Mouse (Mus musculus): ENCODE data around the gene Kank1. TPM values are rescaled to one million over a fixed set of nuclear protein-coding genes. Genes with fewer than 3 reads are reported as not detected.

The Kank1 gene
- polyA plus RNA-seq, 1 experiment from 2014 or later, result 8.0 TPM

DNA sequence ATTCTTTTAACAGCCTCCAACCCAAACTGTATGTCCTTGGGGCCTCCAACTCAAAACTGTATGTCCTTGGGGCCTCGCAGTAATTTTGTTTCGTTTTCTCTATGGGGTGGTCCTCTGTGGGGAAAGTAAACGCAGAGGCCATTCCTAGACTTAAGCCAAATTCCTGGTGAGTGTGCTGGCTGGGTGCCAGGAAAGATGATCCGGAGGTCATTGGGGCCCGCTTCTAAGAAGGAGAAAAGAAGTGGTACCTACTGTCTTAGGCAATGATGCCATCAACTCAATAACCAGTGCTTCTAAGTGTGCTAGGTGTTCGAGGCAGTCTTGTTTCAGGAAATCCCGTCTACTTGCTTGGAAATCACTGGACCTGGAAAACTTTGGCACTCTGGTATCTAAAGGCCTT lies 87.5 kb downstream of the Kank1 start:
- no peak overlapping the region for H3K9ac ChIP-seq
- H3K4me1 ChIP-seq, result no peaks in the 10 kb centered on the region
- H3K27me3 ChIP-seq (replicated peaks), result peaks cover 15% of the 10 kb centered on the region; the same call in 1 of the 2 replicates
- no peak for ATAC-seq
- 66% methylated on average over 7 of the region's 7 CpGs for WGBS (ENCODE audit: insufficient replicate concordance)
- H3K4me3 ChIP-seq, result no peak overlapping the region
- no peak overlapping the region for H3K4me2 ChIP-seq
- H3K9me3 ChIP-seq (replicated peaks), result no peaks in the 10 kb centered on the region
- no peak overlapping the region for H3K27ac ChIP-seq
- H3K36me3 ChIP-seq, result no peaks in the 10 kb centered on the region

- peaks cover 11% of the 10 kb centered on the region; the same call in 1 of the 2 replicates for H3K27me3 ChIP-seq (replicated peaks)
- no peak overlapping the region for H3K9ac ChIP-seq
- no peak for ATAC-seq
- no peaks in the 10 kb centered on the region for H3K9me3 ChIP-seq (replicated peaks)
- no peak overlapping the region for H3K4me2 ChIP-seq
- H3K4me3 ChIP-seq, result no peak overlapping the region
- no peaks in the 10 kb centered on the region for H3K4me1 ChIP-seq
- no peak overlapping the region for H3K27ac ChIP-seq
- 49% methylated on average over 9 of the region's 9 CpGs for WGBS (ENCODE audit: insufficient replicate concordance)
- no peaks in the 10 kb centered on the region for H3K36me3 ChIP-seq
Measured at GRCm38 (mm10) chr19:25325113-25326001, 88.6 kb downstream of the Kank1 start.

DNA sequence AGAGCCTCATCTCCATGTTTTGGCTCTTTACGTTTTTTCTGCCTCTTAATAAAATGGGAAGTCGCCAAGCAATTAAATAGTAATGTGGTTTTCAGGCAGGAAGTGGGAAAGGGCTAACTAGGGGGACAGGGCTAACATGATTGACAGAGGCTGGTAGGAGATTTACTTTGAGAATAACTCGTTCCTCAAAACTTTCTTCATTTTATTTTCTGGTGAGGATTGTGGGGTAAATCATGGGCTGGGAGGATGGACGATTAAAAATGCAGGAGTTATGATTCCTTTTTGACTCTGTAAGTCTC lies 89.2 kb downstream of the Kank1 start:
- no peak overlapping the region for H3K4me3 ChIP-seq
- no peak for ATAC-seq
- 22% methylated on average over 4 of the region's 4 CpGs for WGBS (ENCODE audit: insufficient replicate concordance)

GRCm38 (mm10) chr19:25327633-25328032 lies 90.9 kb downstream of the Kank1 start:
- Histone ChIP-seq H3K4me2 (no peak overlapping the region), H3K4me3 (no peak overlapping the region)
- 51% methylated on average over 6 of the region's 6 CpGs for WGBS (ENCODE audit: insufficient replicate concordance)

More for the DNA sequence above, 89.2 kb downstream of the Kank1 start:
- Histone ChIP-seq H3K27ac (no peak overlapping the region), H3K9ac (no peak overlapping the region), H3K9me3 (replicated peaks) (no peaks in the 10 kb centered on the region), H3K4me2 (no peak overlapping the region), H3K27me3 (replicated peaks) (peaks cover 11% of the 10 kb centered on the region; the same call in 1 of the 2 replicates), H3K4me1 (no peaks in the 10 kb centered on the region), H3K36me3 (no peaks in the 10 kb centered on the region)

DNA sequence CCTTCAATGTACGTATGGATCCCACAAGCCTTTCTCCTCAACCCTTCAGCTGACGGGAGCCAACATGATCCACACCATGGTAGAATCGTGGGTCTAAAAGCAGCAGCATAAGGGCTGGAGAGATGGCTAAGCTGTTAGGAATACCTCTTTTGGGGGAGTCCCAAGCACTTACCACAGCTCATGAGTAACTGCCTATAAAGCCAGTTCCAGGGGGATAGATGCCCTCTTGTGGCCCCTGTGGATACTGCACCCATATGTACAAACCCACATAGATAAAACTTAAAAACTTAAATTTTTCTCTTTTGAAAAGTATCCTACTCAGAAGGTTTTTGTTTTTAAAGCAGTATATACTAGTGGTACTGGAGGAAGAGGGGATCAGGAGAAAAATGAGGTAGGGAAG lies 97.6 kb downstream of the Kank1 start:
- ATAC-seq, result no peak
- no peak overlapping the region for H3K27ac ChIP-seq
- 43% methylated on average over 3 of the region's 3 CpGs for WGBS (ENCODE audit: insufficient replicate concordance)

More at GRCm38 (mm10) chr19:25327633-25328032, 90.9 kb downstream of the Kank1 start:
- Histone ChIP-seq H3K9ac (no peak overlapping the region), H3K9me3 (replicated peaks) (no peaks in the 10 kb centered on the region), H3K36me3 (no peaks in the 10 kb centered on the region), H3K27ac (no peak overlapping the region), H3K27me3 (replicated peaks) (peaks cover 11% of the 10 kb centered on the region; the same call in 1 of the 2 replicates), H3K4me1 (no peaks in the 10 kb centered on the region)
- ATAC-seq, result no peak

DNA sequence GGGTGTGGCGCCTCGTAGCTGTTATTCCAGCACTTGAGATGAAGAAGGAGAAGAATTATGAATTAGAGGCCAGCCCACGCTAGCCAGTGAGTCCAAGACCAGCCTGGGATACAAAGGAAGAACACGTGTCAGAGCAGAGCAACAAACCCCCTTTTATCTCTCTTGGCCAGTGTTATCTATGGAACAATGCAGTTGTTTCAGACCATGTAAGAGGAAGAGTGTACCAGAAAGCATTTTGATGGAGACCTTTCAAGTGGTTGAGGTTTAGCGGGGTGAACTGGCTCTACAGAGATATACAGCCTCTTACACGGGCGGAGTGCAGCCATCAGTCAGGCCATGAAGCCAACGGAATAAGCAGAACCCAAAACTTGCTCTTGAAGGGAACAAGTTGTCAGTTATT lies 100.0 kb downstream of the Kank1 start:
- H3K4me3 ChIP-seq, result no peak overlapping the region
- peak; percentile 47 for ATAC-seq
- WGBS (ENCODE audit: insufficient replicate concordance), result 32% methylated on average over 8 of the region's 8 CpGs

More for the DNA sequence above, 97.6 kb downstream of the Kank1 start:
- no peaks in the 10 kb centered on the region for H3K36me3 ChIP-seq
- peaks cover 11% of the 10 kb centered on the region for H3K4me1 ChIP-seq
- H3K4me2 ChIP-seq, result no peak overlapping the region
- no peak overlapping the region for H3K9ac ChIP-seq
- H3K4me3 ChIP-seq, result no peak overlapping the region
- no peaks in the 10 kb centered on the region for H3K9me3 ChIP-seq (replicated peaks)
- H3K27me3 ChIP-seq (replicated peaks), result peaks cover 4% of the 10 kb centered on the region; the same call in 1 of the 2 replicates

DNA sequence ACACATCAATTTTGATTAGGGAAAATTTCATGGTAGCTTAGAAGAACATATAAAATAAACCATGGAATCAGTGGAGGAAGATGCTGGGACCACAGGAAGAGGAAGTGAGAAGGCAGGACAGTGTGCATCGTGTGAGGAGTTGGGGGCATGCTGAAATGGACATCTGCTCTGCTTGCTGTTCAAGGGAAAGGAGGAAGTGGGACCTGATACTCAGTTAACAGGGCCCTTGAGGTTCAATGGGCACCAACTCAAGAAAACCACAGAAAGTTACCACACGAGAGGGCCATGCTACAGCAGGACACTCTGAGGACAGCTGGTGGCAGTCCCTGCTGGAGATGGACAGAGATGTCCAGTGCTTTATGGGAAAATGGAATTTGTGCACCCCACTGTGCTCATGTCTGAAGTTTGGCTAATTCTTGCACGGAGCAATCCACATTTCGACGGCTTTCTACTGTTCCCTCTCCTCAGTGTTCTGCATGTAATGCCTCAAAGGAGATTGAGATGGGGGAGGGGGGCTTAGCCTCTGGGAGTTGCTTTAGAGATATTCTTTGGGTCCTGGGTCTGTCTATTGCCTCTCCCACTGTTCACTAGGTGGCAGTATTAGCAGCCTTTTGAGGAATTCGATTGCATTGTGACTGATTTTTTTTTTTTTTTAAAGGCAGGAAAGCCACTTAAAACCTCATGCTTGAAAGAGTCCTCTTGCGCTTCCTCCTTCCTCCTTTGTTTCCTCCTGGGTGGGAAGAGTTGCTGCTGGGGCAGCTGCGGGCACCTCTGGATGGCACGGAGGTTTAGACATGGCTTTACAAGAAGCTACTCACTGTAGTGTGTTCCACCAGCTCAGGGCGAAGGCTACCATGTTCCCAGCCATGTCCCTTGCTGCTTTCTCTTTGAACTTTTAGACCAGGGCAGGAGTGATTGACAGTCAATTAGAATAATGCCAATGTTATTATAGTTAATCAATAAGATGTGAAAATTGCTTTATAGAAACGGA lies 104.2 kb downstream of the Kank1 start:
- no peak overlapping the region for H3K27ac ChIP-seq

More for the DNA sequence above, 100.0 kb downstream of the Kank1 start:
- no peaks in the 10 kb centered on the region for H3K36me3 ChIP-seq
- no peaks in the 10 kb centered on the region for H3K9me3 ChIP-seq (replicated peaks)
- peaks cover 4% of the 10 kb centered on the region; the same call in 1 of the 2 replicates for H3K27me3 ChIP-seq (replicated peaks)
- no peak overlapping the region for H3K9ac ChIP-seq
- peaks cover 33% of the 10 kb centered on the region for H3K4me1 ChIP-seq
- H3K27ac ChIP-seq, result no peak overlapping the region
- no peak overlapping the region for H3K4me2 ChIP-seq

DNA sequence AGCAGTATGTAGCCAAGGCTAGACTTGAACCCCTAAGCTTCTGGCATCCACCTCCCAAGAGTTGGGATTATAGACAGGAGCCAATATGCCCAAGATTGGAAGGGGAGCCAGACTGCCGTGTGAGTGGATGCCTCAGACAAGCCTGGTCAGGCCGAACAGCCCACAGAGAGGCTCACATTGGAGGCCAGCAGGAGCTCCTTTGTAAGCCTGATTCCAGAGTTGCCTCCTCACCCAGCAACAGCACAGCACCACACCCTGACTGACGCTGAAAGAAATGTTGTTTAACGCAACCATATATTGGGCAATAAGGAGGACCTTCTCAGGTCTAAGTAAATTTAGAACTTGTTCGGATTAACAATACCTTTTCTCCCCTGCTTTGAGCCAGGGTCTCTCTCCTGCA lies 105.3 kb downstream of the Kank1 start:
- H3K9me3 ChIP-seq (replicated peaks), result no peaks in the 10 kb centered on the region
- no peak overlapping the region for H3K27ac ChIP-seq
- H3K4me1 ChIP-seq, result peaks cover 65% of the 10 kb centered on the region
- 79% methylated on average over 5 of the region's 5 CpGs for WGBS (ENCODE audit: insufficient replicate concordance)
- H3K36me3 ChIP-seq, result no peaks in the 10 kb centered on the region
- H3K9ac ChIP-seq, result no peak overlapping the region
- H3K4me3 ChIP-seq, result no peak overlapping the region
- ATAC-seq, result no peak
- H3K27me3 ChIP-seq (replicated peaks), result no peaks in the 10 kb centered on the region
- no peak overlapping the region for H3K4me2 ChIP-seq

More for the DNA sequence above, 104.2 kb downstream of the Kank1 start:
- H3K4me2 ChIP-seq, result no peak overlapping the region
- peaks cover 68% of the 10 kb centered on the region for H3K4me1 ChIP-seq
- 27% methylated on average over 11 of the region's 11 CpGs for WGBS (ENCODE audit: insufficient replicate concordance)
- no peak overlapping the region for H3K4me3 ChIP-seq
- H3K9ac ChIP-seq, result no peak overlapping the region
- no peaks in the 10 kb centered on the region for H3K27me3 ChIP-seq (replicated peaks)
- no peaks in the 10 kb centered on the region for H3K9me3 ChIP-seq (replicated peaks)
- ATAC-seq, result no peak
- H3K36me3 ChIP-seq, result no peaks in the 10 kb centered on the region

DNA sequence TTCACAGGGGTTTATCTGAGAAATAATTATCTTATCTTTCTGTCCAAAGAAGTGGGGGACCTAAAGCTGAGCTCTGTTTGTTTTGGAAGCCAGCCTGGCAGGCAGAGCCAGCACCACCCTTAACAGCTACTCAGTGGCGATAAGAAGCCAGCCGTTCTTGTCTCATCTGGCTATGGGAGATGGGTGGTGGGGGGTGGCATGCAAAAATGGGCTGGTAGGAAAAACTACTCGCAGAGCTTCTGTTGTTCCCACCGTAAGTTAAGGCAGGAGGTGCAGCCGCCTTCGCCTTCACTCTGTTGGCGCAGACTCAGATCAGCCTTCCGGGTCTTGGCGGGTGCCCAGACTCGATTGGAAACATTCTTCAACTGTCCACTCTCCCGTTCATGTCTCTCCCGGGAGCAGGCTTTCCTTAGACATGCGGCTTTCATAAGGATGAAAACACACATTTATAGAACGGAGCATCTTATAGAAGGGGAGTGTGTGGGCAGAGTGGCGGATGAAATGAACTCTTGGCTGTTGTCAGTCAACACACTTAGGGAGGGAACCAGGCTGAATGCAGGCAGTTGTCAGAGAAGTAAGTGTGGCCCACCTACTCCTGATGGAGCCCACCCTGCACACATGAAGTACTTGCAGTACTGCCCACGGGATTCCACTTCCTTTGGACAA lies 107.0 kb downstream of the Kank1 start:
- H3K4me3 ChIP-seq, result no peak overlapping the region
- peaks cover 67% of the 10 kb centered on the region for H3K4me1 ChIP-seq
- peak; percentile 86 for ATAC-seq
- 40% methylated on average over 16 of the region's 16 CpGs for WGBS (ENCODE audit: insufficient replicate concordance)
- no peaks in the 10 kb centered on the region for H3K27me3 ChIP-seq (replicated peaks)
- no peaks in the 10 kb centered on the region for H3K36me3 ChIP-seq
- no peaks in the 10 kb centered on the region for H3K9me3 ChIP-seq (replicated peaks)
- peak overlapping the region; percentile 45 for H3K4me2 ChIP-seq
- no peak overlapping the region for H3K9ac ChIP-seq
- peak overlapping the region; percentile 58; the same call in 1 of the 2 replicates for H3K27ac ChIP-seq

- WGBS (ENCODE audit: insufficient replicate concordance), result 64% methylated on average over 6 of the region's 6 CpGs
- ATAC-seq, result no peak
- no peaks in the 10 kb centered on the region for H3K9me3 ChIP-seq (replicated peaks)
- peaks cover 67% of the 10 kb centered on the region for H3K4me1 ChIP-seq
- peak overlapping the region; percentile 58; the same call in 1 of the 2 replicates for H3K27ac ChIP-seq
- H3K9ac ChIP-seq, result no peak overlapping the region
- no peaks in the 10 kb centered on the region for H3K36me3 ChIP-seq
- no peaks in the 10 kb centered on the region for H3K27me3 ChIP-seq (replicated peaks)
- no peak overlapping the region for H3K4me2 ChIP-seq
- H3K4me3 ChIP-seq, result no peak overlapping the region
Measured at GRCm38 (mm10) chr19:25344371-25344770, 107.6 kb downstream of the Kank1 start.

- WGBS (ENCODE audit: insufficient replicate concordance), result 67% methylated on average over 5 of the region's 5 CpGs
Measured at GRCm38 (mm10) chr19:25345972-25346371, 109.2 kb downstream of the Kank1 start.

More at GRCm38 (mm10) chr19:25345972-25346371, 109.2 kb downstream of the Kank1 start:
- Histone ChIP-seq H3K27ac (no peak overlapping the region), H3K9me3 (replicated peaks) (no peaks in the 10 kb centered on the region), H3K27me3 (replicated peaks) (no peaks in the 10 kb centered on the region), H3K4me3 (no peak overlapping the region), H3K4me2 (no peak overlapping the region), H3K36me3 (no peaks in the 10 kb centered on the region), H3K9ac (no peak overlapping the region), H3K4me1 (peaks cover 56% of the 10 kb centered on the region)
- peak; percentile 37; the same call in 1 of the 2 replicates for ATAC-seq
